Mouse (Mus musculus): Measurements from ENCODE around the gene Wt1.

GRCm38 (mm10) chr2:105151544-105151943 is 25.2 kb downstream of the Wt1 start:
- TF ChIP-seq CTCF (IDR thresholded peaks at IDR 0.05; ENCODE audit: low read depth, low read length) (no peak), POLR2A (IDR thresholded peaks at IDR 0.05; ENCODE audit: borderline replicate concordance, low read depth, low read length) (no peak)

Measured in bone marrow macrophage, adult 2 months (primary cell).